Mouse (Mus musculus): ENCODE measurements around the gene Rpap3.

Rpap3 gene

GRCm38 (mm10) chr15:97710906-97711305 lies 5.3 kb upstream of the Rpap3 start:
- in situ Hi-C loops (cut with MboI, MseI) = loop anchor here (5.0 to 10.0 kb wide), 3 partner anchors 46 to 144 kb away; no protein-coding TSS in a partner anchor

GRCm38 (mm10) chr15:97696616-97697015 lies 9.0 kb downstream of the Rpap3 start:
- in situ Hi-C loops (cut with MboI, MseI) = no loop called here

- in situ Hi-C loops (cut with MboI, MseI) = no loop called here
Measured at GRCm38 (mm10) chr15:97693411-97693810, 12.2 kb downstream of the Rpap3 start.

- in situ Hi-C loops (cut with MboI, MseI) = no loop called here
Measured at GRCm38 (mm10) chr15:97684118-97684517, 21.5 kb downstream of the Rpap3 start.

- in situ Hi-C loops (cut with MboI, MseI) = no loop called here
Measured at GRCm38 (mm10) chr15:97682053-97682452, 23.6 kb downstream of the Rpap3 start.

GRCm38 (mm10) chr15:97679991-97680681 lies 25.5 kb downstream of the Rpap3 start:
- in situ Hi-C loops (cut with MboI, MseI) = no loop called here

- in situ Hi-C loops (cut with MboI, MseI) = no loop called here
Measured at GRCm38 (mm10) chr15:97677341-97677740, 28.3 kb downstream of the Rpap3 start.

- in situ Hi-C loops (cut with MboI, MseI) = no loop called here
Measured at GRCm38 (mm10) chr15:97675927-97676326, 29.7 kb downstream of the Rpap3 start.

GRCm38 (mm10) chr15:97674423-97674822 lies 31.2 kb downstream of the Rpap3 start:
- in situ Hi-C loops (cut with MboI, MseI) = no loop called here

GRCm38 (mm10) chr15:97673256-97674000 lies 32.2 kb downstream of the Rpap3 start:
- in situ Hi-C loops (cut with MboI, MseI) = no loop called here

GRCm38 (mm10) chr15:97672211-97672765 lies 33.3 kb downstream of the Rpap3 start:
- in situ Hi-C loops (cut with MboI, MseI) = no loop called here

- in situ Hi-C loops (cut with MboI, MseI) = no loop called here
Measured at GRCm38 (mm10) chr15:97670554-97670953, 35.1 kb downstream of the Rpap3 start.

GRCm38 (mm10) chr15:97668158-97668877 lies 37.3 kb downstream of the Rpap3 start:
- in situ Hi-C loops (cut with MboI, MseI) = loop anchor here (10.0 kb wide), 1 partner anchor 1024 kb away; the partner anchor contains the start of gene Slc38a1

- in situ Hi-C loops (cut with MboI, MseI) = loop anchor here (10.0 kb wide), 1 partner anchor 1023 kb away; the partner anchor contains the start of gene Slc38a1
Measured at GRCm38 (mm10) chr15:97667437-97667836, 38.2 kb downstream of the Rpap3 start.

GRCm38 (mm10) chr15:97666457-97666770 lies 39.2 kb downstream of the Rpap3 start:
- in situ Hi-C loops (cut with MboI, MseI) = loop anchor here (10.0 kb wide), 1 partner anchor 1022 kb away; the partner anchor contains the start of gene Slc38a1

GRCm38 (mm10) chr15:97665770-97666456 lies 39.7 kb downstream of the Rpap3 start:
- in situ Hi-C loops (cut with MboI, MseI) = loop anchor here (10.0 kb wide), 1 partner anchor 1021 kb away; the partner anchor contains the start of gene Slc38a1

GRCm38 (mm10) chr15:97664981-97665668 lies 40.5 kb downstream of the Rpap3 start:
- in situ Hi-C loops (cut with MboI, MseI) = loop anchor here (5.0 to 10.0 kb wide), 3 partner anchors 163 to 1020 kb away; partner anchors contain the start of gene Slc38a1

- in situ Hi-C loops (cut with MboI, MseI) = loop anchor here (5.0 to 10.0 kb wide), 3 partner anchors 162 to 1019 kb away; partner anchors contain the start of gene Slc38a1
Measured at GRCm38 (mm10) chr15:97663750-97664406, 41.7 kb downstream of the Rpap3 start.

GRCm38 (mm10) chr15:97658755-97659116 lies 46.9 kb downstream of the Rpap3 start:
- in situ Hi-C loops (cut with MboI, MseI) = no loop called here
